Mouse (Mus musculus): ENCODE data around the gene Npepps.
"Not testable (repeated sequence)": the region's sequence is repeated elsewhere in the genome, so short reads cannot be mapped to it uniquely, and the experiment has no call there.

Npepps gene

GRCm38 (mm10) chr11:97280216-97280861, at the start of gene Npepps:
Gene Npepps (minus strand): TSS chr11:97280638.
- peak; percentile 73 to 92 for DNase-seq

- peak; percentile 51 to 76 for DNase-seq
These were observed 47.7 kb upstream of the Npepps start for GRCm38 (mm10) chr11:97328148-97328547.

- DNase-seq, result no peak
These were observed 44.8 kb upstream of the Npepps start for GRCm38 (mm10) chr11:97325224-97325623.

- not testable (repeated sequence) for DNase-seq
These were observed 41.6 kb upstream of the Npepps start for GRCm38 (mm10) chr11:97321894-97322600.

- no peak for DNase-seq
These were observed 40.8 kb upstream of the Npepps start for GRCm38 (mm10) chr11:97321197-97321596.

GRCm38 (mm10) chr11:97315504-97316503, 35.4 kb upstream of the Npepps start, which contains the start of gene Mrpl45:
Gene Mrpl45 (plus strand): TSS chr11:97315716.
- DNase-seq, result peak; percentile 99

GRCm38 (mm10) chr11:97314751-97315503, 34.5 kb upstream of the Npepps start:
- DNase-seq, result no peak

- no peak for DNase-seq
These were observed 33.7 kb upstream of the Npepps start for GRCm38 (mm10) chr11:97314110-97314509.

- DNase-seq, result not testable (repeated sequence)
These were observed 32.4 kb upstream of the Npepps start for GRCm38 (mm10) chr11:97312871-97313270.

GRCm38 (mm10) chr11:97310895-97311631, 30.6 kb upstream of the Npepps start:
- no peak for DNase-seq

GRCm38 (mm10) chr11:97309911-97310571, 29.6 kb upstream of the Npepps start:
- peak; percentile 81 to 86 for DNase-seq

GRCm38 (mm10) chr11:97309451-97309836, 29.0 kb upstream of the Npepps start:
- peak; percentile 62 to 85 for DNase-seq

GRCm38 (mm10) chr11:97308806-97309450, 28.5 kb upstream of the Npepps start:
- DNase-seq, result no peak

GRCm38 (mm10) chr11:97307294-97308069, 27.0 kb upstream of the Npepps start:
- DNase-seq, result no peak

- no peak for DNase-seq
These were observed 24.2 kb upstream of the Npepps start for GRCm38 (mm10) chr11:97304631-97305030.

- peak; percentile 69 to 82 for DNase-seq
These were observed 21.9 kb upstream of the Npepps start for GRCm38 (mm10) chr11:97302231-97302781.

- no peak for DNase-seq
These were observed 21.0 kb upstream of the Npepps start for GRCm38 (mm10) chr11:97301406-97301805.

GRCm38 (mm10) chr11:97299939-97300338, 19.5 kb upstream of the Npepps start:
- no peak for DNase-seq

GRCm38 (mm10) chr11:97296542-97296941, 16.1 kb upstream of the Npepps start:
- DNase-seq, result no peak

Measured in kidney, postnatal 25 days (tissue).